Mouse (Mus musculus) left cerebral cortex, adult 9 months (tissue): ENCODE data around the gene Prkcz.

Experiments
- DNase-seq, 2 experiments: peaks; one replicate each; pipeline ENCODE4 v3.0.0; 2022; ENCODE audit warnings: low spot score in 2 of 2

The Prkcz gene

DNA sequence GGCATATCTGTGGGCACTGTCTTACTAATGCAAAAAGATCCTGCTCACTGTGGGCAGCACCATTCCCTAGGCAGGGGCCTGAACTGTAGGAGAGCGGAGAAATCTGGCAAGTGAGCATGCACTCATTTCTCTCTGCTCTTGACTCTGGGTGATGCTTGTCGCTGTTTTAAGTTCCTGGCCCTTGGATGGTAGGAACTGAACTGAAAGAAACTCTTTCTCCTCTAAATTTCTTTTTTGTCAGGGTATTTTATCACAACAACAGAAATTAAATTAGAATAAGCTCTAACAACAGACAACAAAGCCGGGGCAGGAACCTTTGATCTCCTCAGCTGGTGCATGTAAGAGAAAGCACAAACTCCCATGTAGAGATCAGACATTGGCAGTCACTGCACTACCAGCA, 46.1 kb downstream of the Prkcz start:
- no peak for DNase-seq

DNA sequence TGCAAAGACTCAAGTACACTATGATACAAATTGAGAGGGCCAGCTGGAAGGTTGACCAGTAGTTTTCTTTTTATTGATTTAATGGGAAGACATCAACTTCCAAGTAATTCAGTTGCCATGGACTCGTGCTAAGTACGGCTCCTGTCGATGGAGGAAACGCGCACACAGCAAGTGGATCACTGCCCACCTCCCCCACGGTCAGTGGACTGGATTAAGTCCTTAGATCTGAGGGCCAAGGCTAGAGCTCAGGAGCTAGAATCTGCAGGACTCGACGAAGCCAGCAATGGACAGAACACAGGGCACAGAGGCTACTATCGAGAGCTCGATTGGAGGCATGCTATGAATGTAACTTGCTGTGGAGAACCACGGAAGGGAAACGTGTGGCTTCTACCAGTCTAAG, 52.5 kb downstream of the Prkcz start:
- no peak for DNase-seq

DNA sequence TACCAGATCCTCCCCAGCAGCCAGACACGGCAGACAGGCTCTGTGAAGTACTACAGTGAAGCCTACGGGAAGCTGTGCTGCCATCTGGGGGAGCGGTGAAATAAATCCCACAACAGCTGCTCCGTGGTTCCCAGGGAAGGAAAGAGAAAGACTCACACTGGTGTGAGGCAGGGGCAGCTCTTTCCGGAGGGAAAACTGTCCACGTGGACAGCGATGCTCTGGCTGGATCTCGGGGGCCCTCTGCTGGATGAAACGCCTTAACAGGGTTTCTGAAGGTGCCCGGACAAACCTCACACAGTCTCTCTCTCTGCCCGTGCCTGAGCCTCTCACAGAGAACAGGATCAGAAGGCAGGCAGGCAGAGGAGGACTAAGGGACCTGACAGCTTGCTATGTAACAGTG, 53.1 kb downstream of the Prkcz start:
- peak; percentile 67 to 88 for DNase-seq

DNA sequence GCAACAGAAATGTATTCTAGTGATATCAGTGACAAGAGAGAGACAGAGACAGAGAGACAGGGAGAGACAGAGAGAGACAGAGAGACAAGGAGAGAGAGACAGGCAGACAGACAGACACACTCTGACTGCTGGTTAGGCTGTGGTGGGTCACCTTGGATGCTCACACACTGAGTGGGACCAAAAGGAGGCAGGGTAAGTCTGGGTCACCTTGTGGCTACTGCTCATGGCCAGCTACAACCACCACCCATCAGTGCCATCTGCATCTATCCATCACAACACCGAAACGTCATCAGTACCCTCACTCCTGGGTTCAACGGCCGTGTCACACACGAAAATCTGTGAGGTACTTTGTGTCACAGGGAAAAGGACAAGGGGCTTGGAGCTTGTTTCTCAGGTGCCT, 53.6 kb downstream of the Prkcz start:
- no peak for DNase-seq

DNA sequence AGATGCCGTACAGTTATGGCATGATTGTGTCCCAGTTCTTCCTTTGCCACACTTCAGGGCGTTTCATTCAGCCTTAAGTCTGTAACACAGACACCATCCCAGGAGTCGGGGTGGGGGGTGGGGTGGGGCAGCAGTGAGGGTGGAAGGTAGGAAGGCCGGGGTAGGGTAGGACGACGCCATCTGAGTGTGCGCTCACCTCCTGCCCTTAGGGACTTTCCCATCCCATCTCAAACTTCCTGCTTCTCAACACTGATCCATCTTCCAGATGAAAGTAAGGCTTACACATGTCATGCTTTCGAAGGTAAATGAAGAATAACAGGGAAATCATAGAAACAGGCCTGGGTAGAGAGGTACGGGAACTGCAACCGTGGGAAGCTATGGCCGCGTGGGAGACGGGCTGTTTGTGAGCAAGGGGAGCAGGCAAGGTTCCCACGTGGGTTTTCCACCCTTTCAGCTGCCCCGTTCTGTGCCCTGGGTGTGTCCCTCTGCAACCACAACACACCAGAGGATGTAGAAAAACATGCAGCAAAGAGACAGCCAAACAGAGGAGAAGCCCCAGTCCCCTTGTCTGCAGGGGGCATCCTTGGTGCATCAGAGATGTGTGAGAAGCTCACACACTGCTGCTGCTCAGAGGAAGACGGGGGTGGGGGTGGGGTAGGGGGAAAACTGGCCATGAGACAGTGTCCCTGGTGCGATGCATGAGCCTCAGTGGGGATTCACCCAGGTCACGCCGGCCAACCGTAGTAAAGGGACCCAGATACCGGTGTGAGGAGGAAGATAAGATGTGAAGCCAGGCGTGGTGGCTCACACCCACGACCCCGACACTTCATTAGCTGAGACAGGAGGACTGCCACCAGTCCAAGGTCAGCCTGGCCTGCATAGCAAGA, 54.6 kb downstream of the Prkcz start:
- DNase-seq: no peak

DNA sequence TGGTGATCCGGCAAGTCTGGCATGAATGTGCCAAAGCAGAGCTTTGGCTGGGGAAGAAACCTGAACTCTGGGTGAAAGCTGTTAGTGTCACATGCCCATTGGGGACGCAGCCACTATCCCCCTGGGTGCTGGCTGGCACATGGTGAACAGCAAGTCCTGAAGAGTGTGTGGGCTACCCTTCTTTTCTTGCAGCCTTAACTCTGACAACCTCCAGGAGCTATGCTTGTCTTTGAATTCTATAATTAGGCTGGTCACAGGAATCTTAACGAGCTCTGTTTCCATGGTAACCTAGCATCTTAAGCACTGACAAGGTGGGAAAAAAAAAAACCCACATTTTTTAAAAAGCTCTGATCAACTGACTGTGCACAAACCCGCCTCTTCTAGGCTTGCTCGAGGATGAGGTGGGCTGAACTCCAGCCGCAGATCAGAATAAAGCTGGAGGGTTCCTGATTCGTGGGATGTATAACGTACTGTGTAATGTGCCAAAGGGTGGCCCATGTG, 55.6 kb downstream of the Prkcz start:
- peak; percentile 83 to 91 for DNase-seq

DNA sequence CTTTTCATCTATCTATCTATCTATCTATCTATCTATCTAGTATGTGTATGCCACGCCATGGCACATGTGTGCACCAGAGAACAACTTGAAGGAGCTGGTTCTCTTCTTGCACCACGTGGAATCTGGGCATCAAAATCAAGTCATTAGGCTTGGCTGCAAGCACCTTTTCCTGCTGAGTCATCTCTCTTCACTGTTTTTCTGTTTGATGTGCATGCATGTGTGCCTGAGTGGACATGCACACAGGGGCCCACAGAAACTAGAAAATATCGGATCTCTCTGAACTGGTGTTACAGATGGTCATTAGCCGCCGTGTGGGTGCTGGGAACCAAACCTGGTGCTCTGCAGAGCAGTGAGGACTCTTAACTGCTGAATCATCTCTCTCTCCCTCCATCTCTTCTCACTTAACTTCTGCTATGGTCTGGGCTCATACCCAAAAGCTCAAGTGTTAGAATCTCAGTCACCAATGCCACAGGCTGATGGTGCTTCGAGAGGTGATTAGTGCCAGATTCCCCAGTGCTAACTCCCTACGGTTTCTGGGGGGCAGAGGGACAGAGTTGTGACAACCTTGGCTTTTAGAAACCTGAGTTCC, 56.6 kb downstream of the Prkcz start:
- DNase-seq: no peak

DNA sequence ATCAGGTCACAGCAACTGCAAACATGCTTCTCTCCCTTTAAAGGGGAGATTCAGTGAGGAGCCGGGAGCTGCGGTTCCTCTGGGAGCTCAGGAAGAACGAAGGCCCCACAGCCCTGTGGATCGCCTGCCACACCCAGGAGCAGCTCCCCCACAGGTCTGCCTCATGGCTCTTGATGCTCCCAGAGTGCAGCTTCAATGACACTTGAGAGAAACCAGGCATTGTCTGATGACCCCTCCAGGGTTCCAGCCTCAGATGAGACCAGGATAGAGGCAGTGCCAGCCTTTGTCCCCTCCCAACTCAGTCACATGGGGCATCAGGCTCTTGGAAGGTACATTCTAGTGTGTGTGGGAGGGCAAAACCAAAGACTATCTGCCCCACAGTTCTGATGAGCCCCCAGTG, 59.2 kb downstream of the Prkcz start:
- DNase-seq: no peak

DNA sequence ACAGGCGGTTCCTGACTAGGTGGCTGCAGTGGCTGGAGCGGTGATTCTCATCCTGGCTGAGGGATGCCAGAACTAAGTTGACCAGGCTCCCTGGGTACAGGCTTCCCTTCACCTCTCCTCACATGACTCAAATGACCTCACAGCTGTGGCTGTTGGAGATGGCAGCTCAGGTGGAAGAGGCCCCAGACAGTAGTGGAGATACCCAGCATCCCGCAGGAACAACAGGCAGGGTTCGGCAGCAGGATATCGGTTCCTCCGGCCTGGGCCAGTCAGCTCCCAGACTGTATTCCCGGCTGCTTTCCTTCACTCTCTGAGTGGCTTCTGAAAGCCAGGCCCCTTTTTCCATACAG, 60.1 kb downstream of the Prkcz start:
- DNase-seq: no peak

DNA sequence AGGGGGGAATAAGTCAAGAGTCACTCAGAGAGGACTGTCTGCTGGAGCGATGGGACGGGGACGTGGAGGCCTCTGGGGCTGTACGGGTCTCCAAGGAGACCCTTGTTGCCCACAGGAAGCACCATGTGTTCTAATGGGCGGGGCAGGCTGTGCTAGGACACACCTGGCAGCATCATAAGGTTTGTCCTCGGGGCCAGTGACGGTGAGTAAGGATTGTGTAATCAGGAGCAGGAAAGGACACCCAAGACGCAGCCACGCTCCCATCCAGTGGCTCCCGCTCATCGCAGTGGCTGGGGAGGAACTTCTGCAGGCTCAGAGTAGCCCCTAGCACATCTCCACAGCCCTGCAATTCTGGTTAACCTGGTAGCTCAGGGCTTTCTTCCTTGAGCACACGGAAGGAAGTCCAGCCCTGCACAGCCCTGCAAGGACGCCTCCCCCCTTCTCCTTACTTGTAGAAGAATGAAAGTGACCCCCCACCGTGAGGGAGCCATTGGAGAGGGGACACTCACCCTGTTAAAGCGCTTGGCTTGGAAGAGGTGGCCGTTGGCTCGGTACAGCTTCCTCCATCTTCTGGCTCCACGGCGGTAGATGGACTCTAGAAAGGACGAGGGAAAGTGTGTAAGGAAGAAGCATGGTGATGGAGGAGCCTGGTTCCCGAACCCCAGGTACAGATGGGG, 60.6 kb downstream of the Prkcz start:
- DNase-seq: no peak

DNA sequence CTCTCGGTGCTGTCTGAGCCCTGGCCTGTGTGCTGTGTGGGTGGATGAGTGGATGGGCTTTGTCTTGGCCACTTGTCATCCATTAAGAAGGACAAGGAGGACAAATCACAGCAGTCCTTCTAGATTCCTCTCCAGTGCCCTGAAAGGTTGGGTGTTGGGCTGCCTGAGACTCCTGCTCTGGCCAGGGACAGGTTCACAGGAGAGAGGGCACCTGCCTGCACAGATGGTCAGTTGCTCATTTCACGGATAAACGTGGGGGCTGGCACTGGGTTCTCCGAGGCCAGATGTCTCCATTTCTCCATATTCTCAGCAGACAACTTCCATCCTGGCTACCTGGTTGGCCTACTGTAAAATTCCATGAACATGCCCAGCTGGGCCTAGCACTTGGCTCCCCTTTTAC, 62.3 kb downstream of the Prkcz start:
- DNase-seq: no peak

DNA sequence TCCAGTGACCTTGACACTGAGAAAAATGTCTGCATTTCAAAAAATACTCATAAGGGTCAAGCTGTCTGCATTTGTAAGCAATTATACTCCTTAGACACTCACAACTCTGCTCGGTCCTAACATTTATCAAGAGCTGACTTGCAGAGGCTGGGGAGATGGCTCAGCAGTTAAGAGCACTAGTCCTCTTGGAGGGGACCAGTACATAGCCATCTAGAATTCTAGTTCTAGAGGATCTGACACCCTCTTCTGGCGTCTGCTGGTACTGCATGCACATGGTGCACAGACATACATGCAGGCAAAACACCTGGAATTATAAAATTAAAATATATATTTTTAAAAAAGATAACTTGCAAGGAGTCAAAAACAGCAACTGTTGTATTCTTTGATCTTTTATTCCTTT, 64.1 kb downstream of the Prkcz start:
- no peak for DNase-seq

DNA sequence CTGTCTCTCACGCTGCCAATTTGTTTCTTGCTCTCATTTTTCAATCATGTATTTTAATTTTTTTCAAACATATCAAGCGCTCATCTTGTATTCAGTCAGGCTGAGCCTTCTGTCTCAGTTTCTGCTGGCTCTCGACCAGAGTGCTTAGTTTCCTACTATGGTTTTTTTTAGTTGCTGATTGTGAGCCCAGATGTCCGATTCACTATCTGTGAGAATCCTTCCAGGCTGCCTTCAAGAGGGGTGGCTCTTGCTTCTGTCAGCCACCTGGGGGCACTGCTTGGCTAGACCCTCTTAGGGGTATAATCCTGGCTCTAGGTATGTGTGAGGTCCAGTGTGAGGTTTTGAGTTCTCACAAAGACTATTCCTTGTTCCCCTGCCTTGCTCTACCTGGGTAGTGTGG, 65.2 kb downstream of the Prkcz start:
- peak in 1 of 2 experiments; percentile 82 for DNase-seq

DNA sequence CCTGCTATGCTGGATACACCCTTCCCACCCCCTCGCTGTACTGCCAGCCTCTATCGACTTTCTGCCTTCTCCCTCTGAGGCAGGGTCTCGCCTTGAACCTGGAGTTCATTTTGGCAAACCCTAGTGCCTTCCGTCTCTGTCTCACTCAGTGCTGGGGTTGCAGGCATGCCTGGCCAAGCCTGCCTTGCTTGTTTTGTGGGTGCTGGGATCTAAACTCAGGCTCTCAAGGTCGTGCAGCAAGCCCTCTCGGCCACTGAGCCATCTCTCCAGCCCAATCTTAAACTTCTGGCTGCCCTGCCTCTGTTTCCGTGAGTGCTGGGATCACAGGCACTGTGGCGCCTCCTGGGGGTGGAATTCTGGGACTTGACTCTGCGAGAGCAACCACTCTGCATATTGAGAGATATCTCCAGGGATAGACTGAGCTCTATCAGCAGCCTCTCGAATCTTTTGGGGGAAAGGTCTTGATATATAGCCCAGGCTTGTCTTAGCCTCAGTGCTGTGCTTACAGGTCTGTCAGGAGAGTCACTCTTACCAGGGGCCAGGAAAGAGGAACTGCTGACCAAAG, 66.1 kb downstream of the Prkcz start:
- no peak for DNase-seq

DNA sequence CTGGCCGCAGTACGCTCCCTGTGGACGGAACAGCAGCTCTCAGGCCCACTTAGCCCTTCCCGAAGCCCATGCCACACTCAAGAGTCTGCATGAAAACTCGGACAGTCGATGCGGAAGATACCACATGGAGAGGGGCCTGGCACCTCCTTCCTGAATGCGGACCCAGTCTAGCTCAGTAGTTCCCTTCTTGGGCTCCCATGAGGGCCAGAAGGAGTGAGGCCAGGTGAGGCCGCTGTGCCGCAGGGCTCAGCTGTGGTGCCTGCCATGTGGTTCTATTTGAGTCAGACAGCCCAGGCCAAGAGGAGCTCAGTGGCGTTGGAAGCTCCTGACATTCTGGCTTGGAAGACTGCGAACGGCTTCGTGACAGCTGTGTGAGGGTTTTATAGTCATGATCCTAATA, 66.8 kb downstream of the Prkcz start:
- DNase-seq: no peak

DNA sequence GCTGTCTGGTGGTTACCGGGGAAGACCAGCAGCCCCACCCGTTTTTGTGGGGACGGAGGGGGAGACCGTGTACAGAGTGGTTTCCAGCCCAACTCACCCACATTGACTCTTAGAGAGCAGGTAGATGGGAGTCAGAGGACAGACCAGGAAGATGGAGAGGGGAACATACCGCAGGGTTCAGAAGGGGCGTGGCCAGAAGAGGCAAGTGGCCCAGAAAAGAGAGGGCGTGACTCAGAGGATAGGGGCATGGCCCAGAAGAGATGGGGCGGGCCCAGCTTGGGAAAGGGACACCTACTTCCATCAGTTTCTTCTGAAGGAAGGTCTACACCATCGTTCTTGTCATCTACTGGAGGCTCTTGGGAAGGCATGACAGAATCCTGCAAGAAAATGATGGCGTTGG, 68.3 kb downstream of the Prkcz start:
- DNase-seq: no peak

DNA sequence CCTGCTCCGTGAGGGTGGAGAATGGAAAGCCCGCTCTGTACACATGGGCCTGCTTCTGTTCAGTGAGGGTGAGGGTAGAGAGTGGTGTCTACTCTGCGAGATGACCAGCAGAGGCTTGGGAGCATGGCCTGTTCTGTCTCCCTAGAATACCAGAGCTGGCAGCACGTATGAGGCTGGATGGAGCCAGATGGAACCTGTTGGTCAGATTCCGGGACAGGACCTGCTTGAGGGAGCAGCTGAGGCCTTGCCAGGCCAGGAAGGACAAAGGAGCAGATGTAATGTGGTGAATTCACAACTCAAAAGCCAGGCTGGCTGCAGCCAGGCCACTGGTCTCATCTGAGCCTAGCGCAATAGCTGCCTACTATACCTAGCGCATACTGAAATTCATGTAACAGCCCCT, 71.1 kb downstream of the Prkcz start:
- DNase-seq: no peak

DNA sequence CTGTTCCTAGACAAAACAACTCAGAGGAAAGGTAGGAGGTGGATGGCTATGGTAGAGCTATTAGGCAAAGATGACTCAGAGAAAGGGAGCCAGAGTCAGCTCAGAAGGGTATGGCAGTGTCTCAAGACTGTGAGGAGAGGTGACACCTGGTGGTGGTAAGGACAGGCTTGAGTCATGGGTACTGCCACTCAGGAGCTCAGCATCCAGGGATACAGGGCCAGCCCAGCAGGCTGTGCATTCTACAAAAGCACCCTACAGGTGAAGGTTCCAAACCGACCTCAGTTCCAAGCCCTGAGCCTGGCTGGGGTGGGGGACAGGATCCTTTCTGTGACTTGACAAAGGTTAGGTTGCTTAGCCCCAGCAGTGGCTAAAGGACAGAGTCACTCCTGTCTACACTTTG, 72.6 kb downstream of the Prkcz start:
- DNase-seq: no peak

DNA sequence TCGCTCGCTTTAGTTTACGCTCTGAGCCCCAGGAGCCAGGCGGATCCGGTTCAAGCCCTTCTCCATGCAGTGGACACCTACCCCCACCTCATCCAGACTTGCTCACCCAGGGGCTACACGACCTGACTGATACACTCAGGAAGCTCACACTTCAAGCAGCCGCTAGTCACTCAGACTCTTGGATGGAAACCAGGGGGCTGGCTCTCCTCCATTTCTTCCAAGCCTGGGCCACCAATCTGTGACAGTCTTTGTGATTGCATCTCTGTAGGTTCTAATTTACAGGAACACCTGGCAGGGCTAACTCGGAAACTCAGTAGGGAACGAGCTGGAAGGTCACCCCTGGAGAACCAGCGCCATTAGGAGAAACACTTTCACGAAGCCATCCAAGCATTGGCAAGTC, 73.4 kb downstream of the Prkcz start:
- DNase-seq: no peak

DNA sequence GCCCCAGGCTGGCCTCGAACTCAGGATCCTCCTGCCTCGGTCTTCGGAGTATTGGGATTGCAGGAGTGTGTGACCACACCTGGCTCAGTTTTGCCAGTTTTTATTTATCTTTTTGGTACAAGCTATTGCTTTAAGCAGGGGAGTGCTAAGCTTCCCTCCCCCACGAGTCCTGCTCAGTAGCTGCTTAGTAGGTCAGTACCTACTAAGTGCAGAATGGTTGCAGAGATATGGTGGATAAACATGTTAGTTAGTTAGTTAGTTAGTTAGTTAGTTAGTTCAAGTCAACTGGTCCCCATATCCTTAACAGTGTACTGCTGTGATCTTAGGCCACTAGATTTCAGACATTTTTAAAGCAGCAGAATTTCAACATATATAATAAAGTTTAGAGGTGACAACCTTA, 75.1 kb downstream of the Prkcz start:
- no peak for DNase-seq

DNA sequence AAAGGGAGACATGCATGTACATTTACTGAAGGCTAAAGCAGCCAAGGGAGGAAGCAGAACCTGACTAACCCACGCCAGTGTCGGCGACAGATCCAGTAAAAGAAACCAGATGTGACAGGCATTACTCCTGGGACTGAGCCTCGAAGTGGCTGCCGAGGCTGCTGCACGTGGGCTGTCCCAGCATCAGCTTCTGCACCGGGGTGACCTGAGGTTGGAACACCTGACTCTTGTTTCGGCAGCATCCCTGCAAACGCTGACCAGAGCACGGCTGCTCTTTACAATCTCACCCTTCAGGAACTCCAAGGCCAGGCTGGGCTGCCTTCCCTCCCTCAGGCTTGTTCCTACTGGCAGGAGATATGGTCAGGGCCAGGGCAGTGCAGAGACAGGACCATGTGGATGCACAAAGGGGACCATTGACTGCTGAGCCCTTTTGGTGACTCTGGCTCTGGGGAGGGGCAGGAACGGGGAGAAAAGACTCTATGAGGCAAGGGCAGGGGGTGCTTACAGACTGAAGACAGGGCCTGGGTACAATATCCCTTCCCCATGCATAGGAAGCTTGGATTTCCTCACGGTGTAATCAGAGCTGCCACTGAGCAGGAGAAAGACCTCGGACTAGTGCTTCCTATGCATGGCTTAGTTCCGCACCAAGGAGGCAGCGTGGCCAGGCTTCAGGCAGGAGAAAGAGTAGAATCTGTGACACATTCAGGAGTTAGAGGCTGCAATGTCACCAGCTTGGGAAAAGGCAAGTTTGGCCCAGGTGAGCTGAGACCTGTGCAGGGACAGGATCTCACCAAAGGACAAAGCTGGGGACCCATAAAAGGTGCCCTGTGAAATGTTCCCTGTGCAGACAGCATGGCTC, 76.4 kb downstream of the Prkcz start:
- DNase-seq: no peak

DNA sequence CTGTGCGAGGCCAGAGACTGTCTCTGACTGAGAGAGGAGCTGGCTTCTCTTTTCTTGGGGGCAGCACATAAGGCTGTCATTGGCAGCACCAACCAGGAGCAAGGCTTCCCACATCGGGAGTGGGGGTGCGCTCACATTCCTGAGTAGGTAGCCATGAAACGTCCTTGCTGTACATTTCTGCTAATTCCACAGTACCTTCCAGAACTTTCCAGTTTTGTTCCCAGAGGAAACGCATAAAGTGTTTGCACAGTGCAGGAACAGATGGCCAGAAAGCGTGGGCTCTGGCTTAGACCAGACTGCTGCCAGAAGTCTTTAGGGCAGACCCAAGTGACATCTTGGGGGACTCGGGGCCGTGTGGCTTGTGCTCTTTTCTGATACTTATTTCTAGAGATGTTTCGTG, 77.6 kb downstream of the Prkcz start:
- no peak for DNase-seq
